Mouse (Mus musculus): ENCODE results near the gene Atp6v1g1. TPM values are rescaled to one million over a fixed set of nuclear protein-coding genes. Genes with fewer than 3 reads are reported as not detected.
A peak's percentile ranks its signal among the peaks of the same experiment; 100 is the strongest.

Atp6v1g1 gene
- 12.2 and 16.2 TPM in 2 replicates for polyA plus RNA-seq (2012)

DNA sequence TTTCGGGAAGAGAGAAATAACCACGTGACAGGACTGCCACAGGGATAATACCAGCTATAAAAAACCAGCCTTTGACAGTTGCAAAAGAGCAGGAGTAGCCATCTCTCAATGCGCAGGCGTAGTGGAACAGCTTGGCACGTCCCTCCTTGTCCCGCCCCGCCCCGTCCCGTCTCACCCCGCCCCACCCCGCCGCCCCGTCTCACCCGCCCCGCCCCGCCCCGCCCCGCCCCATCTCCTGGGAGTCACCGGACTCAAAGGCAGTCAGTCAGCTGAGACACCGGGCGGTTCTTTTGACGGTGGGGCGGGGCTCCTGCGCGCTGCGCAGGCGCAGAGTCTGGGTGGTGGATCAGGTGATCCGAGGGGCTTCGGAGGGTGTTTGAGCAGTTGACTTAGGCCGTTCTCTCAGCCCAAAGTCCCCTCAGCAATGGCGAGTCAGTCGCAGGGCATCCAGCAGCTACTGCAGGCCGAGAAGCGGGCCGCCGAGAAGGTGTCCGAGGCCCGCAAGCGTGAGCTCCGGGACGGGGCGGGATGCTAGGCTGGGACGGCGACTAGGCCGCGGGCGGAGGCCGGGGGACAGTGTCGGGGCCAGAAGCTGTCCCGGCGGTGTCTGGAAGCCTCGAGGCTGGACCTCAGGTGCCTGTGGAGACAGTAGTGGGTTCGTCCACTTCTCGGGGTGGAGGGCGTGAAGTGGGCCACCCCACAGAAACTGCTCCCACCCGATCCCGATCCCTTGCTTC lies at the start of gene Atp6v1g1:
Gene Atp6v1g1, plus strand, starts transcription at position 279 of the 737 bp plus-strand sequence.
- TF ChIP-seq TAL1 (IDR thresholded peaks at IDR 0.05; ENCODE audit: low read length) (no peak), GATA1 (IDR thresholded peaks at IDR 0.05; ENCODE audit: low read length) (no peak)
- peak within 1 kb of the TSS; percentile 100 for H3K4me3 ChIP-seq (replicated peaks)
- H3K27me3 ChIP-seq (ENCODE audit: control insufficient read depth): no peaks in the 10 kb centered on the region
- H3K36me3 ChIP-seq (ENCODE audit: control insufficient read depth): peaks cover 29% of the 10 kb centered on the region
- peaks cover 37% of the 10 kb centered on the region for H3K4me1 ChIP-seq (ENCODE audit: control insufficient read depth)
- H3K9me3 ChIP-seq (ENCODE audit: control insufficient read depth, low read length): no peaks in the 10 kb centered on the region

DNA sequence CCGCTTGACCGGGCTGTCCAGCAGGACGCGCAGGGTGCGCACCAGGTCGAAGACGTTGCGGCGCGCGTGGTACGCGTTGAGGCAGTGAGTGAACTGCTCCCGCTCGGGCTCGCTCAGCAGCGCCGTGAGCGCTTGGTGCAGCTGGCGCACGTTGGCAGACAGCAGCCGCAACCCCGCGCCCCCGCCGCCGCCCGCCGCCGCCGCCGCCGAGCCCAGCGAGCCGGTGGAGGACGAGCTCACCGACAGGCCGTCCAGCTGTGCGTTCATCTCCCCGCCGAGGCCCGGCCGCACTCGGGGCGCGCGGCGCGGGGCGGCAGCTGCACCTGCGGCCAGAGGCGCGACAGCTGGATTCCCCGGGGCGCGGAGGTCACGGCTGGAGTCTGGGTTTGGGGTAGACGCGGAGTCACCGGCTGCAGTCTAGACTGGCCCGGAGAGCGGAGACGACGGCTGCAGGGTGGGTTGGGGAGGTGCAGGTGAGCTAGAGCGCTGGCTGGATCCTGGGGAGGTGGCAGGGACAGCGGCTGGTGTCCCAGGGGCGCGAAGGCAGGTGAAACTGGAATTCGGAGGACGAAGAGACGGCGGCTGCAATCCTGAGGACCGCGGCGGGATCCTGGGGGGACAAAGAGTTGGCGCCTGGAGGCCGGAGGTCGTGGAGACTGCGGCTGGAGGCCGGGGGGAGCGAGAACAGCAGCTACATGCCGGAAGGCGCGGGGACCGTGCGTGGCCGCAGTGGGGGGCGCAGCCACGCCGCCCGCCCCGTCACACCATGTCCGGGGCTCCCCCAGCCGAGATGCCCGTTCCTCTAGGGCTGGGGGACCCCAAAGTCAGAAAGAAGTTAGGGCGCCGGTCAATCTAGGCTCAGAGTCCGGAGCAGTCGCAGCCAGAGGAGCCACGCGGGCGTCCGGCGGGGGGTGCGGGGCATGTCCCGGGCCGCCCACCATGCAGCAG lies 49.3 kb upstream of the Atp6v1g1 start:
- Histone ChIP-seq H3K27me3 (ENCODE audit: control insufficient read depth) (peaks cover 56% of the 10 kb centered on the region), H3K36me3 (ENCODE audit: control insufficient read depth) (no peaks in the 10 kb centered on the region), H3K4me3 (replicated peaks) (peak overlapping the region; percentile 44), H3K9me3 (ENCODE audit: control insufficient read depth, low read length) (peaks cover 2% of the 10 kb centered on the region; the same call in 1 of the 2 replicates), H3K4me1 (ENCODE audit: control insufficient read depth) (peaks cover 5% of the 10 kb centered on the region; the same call in 1 of the 2 replicates)
- TF ChIP-seq GATA1 (IDR thresholded peaks at IDR 0.05; ENCODE audit: low read length) (no peak), TAL1 (IDR thresholded peaks at IDR 0.05; ENCODE audit: low read length) (no peak)

DNA sequence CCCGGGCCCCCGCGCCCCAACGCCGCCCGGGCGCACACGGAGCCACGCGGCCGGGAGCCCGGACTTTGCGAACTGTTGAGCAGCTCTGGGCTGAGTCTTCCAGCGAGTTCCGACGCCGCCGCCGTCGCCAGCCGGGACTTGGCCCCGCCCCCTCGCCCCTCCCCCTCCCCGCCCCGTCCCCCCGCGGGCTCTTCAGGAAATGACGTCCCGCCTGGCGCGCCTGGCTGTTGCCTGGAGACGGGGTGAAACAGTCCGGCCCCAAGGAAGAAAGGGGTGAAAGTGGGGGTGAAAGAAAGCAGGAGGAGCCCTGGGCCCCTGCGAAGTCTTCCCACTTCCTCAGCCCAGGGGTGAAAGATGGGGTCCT lies 48.7 kb upstream of the Atp6v1g1 start, which contains the start of gene Whrn:
Gene Whrn, minus strand, starts transcription at position 77 of the 364 bp plus-strand sequence.
- peaks cover 2% of the 10 kb centered on the region; the same call in 1 of the 2 replicates for H3K9me3 ChIP-seq (ENCODE audit: control insufficient read depth, low read length)
- peak within 1 kb of the TSS; percentile 44 for H3K4me3 ChIP-seq (replicated peaks)
- peaks cover 62% of the 10 kb centered on the region for H3K27me3 ChIP-seq (ENCODE audit: control insufficient read depth)
- TF ChIP-seq GATA1 (IDR thresholded peaks at IDR 0.05; ENCODE audit: low read length) (no peak), TAL1 (IDR thresholded peaks at IDR 0.05; ENCODE audit: low read length) (no peak)
- peaks cover 5% of the 10 kb centered on the region; the same call in 1 of the 2 replicates for H3K4me1 ChIP-seq (ENCODE audit: control insufficient read depth)
- H3K36me3 ChIP-seq (ENCODE audit: control insufficient read depth): no peaks in the 10 kb centered on the region

DNA sequence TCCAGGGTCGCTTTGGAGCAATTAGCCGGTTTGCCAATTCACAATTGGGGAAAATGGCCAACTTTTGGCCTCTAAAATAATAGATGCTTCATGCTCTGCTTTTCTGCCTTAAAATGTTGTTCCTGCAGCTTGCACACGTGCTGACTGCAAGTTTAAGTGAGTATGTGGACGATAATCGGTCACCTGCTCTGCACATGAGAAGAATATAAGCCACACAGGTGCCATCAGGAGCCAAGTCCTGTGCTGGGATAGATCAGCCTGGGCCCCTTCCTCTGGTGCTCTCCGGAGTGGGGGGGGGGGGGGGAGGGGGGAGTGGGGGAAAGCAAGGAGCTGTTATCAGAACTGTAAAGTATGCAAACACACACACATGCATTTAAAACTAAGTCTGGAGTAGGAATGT lies 48.3 kb upstream of the Atp6v1g1 start:
- Histone ChIP-seq H3K4me1 (ENCODE audit: control insufficient read depth) (peaks cover 5% of the 10 kb centered on the region; the same call in 1 of the 2 replicates), H3K36me3 (ENCODE audit: control insufficient read depth) (no peaks in the 10 kb centered on the region), H3K27me3 (ENCODE audit: control insufficient read depth) (peaks cover 66% of the 10 kb centered on the region), H3K9me3 (ENCODE audit: control insufficient read depth, low read length) (peaks cover 2% of the 10 kb centered on the region; the same call in 1 of the 2 replicates), H3K4me3 (replicated peaks) (peak overlapping the region; percentile 40)
- TF ChIP-seq TAL1 (IDR thresholded peaks at IDR 0.05; ENCODE audit: low read length) (no peak), GATA1 (IDR thresholded peaks at IDR 0.05; ENCODE audit: low read length) (no peak)

DNA sequence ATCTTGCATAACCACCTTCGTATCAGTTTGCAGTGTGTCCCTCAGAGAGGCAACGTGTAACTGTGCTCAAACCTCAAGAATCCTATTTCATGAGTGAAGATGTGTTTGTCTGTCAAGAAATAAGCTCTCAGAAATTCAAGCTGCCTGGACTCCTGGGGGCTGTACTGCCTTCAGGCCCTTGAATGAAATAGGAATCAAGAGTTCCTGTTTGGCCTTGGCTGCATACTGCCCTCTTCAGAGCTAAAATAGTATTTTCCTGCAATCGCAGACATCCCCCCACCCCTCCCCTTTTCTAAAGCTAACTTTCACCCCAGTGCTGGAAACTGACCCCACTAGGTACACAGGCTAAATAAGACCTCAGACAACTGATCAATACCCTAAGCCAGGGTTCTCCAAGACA lies 46.2 kb upstream of the Atp6v1g1 start:
- Histone ChIP-seq H3K27me3 (ENCODE audit: control insufficient read depth) (peaks cover 58% of the 10 kb centered on the region), H3K36me3 (ENCODE audit: control insufficient read depth) (no peaks in the 10 kb centered on the region), H3K9me3 (ENCODE audit: control insufficient read depth, low read length) (peaks cover 2% of the 10 kb centered on the region; the same call in 1 of the 2 replicates), H3K4me1 (ENCODE audit: control insufficient read depth) (peaks cover 5% of the 10 kb centered on the region; the same call in 1 of the 2 replicates), H3K4me3 (replicated peaks) (no peak overlapping the region)
- TF ChIP-seq GATA1 (IDR thresholded peaks at IDR 0.05; ENCODE audit: low read length): no peak
- TF ChIP-seq TAL1 (IDR thresholded peaks at IDR 0.05; ENCODE audit: low read length): no peak

DNA sequence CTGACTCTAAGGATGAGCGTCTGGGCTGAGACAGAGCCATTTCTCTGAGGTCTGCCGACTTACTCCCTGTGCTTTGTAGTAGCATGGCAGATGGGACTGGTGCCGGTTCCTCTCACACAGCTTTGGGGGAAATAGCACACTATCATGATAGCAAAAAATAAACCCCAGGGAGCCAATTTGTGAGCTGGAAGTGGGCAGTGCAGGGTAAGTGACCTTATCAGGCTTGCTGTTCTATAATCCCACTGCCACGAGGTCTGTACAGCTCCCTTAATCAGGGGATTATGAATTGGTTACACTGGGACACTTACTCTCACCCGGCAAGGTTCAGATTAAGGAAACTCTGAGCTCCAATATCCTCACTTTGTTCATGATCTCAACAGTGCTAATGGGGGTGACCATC lies 43.5 kb upstream of the Atp6v1g1 start:
- TF ChIP-seq TAL1 (IDR thresholded peaks at IDR 0.05; ENCODE audit: low read length): no peak
- TF ChIP-seq GATA1 (IDR thresholded peaks at IDR 0.05; ENCODE audit: low read length): no peak
- H3K36me3 ChIP-seq (ENCODE audit: control insufficient read depth): no peaks in the 10 kb centered on the region
- no peak overlapping the region for H3K4me3 ChIP-seq (replicated peaks)
- H3K4me1 ChIP-seq (ENCODE audit: control insufficient read depth): no peaks in the 10 kb centered on the region; the same call in 1 of the 2 replicates
- no peaks in the 10 kb centered on the region for H3K9me3 ChIP-seq (ENCODE audit: control insufficient read depth, low read length)
- peaks cover 31% of the 10 kb centered on the region for H3K27me3 ChIP-seq (ENCODE audit: control insufficient read depth)

DNA sequence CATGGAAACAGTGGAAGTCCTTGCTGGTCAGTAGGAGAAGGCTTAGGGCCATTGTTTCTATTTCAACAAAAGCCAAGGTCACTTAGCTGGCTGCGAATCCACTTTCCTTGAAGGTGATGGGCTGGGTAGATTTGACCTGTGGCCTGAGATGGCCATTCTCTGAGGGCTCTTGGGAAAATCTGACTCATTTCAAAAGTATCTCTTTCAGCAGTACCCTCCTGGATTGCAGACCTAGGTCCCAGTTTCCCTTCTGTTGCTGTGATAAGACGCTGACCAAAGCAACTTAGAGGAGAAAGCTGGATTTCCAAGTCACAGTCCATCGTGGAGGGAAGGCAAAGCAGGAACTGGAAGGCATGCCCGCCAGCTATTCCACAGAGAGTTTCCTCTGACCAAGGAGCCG lies 40.6 kb upstream of the Atp6v1g1 start:
- Histone ChIP-seq H3K4me3 (replicated peaks) (no peak overlapping the region), H3K4me1 (ENCODE audit: control insufficient read depth) (no peaks in the 10 kb centered on the region), H3K36me3 (ENCODE audit: control insufficient read depth) (no peaks in the 10 kb centered on the region), H3K9me3 (ENCODE audit: control insufficient read depth, low read length) (no peaks in the 10 kb centered on the region), H3K27me3 (ENCODE audit: control insufficient read depth) (peaks cover 14% of the 10 kb centered on the region)
- no peak for TF ChIP-seq TAL1 (IDR thresholded peaks at IDR 0.05; ENCODE audit: low read length)
- no peak for TF ChIP-seq GATA1 (IDR thresholded peaks at IDR 0.05; ENCODE audit: low read length)

DNA sequence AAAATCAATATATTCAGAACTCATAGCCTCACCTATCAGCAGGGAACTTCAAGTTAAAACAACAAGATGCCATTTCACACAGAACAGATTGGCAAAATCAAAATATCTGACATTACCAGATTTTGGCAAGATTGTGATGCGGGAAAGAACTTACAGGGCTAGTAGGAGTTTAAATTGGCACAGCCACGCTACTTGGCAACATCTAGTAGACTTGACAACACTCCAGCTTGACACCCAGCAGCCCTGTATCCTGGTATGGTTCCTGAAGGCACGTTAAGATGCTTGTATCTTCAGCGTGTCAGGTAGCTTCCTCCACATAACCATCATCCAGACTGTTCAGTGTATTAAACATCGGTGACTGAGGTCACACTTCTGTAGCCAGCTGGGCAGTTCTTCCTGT lies 37.1 kb upstream of the Atp6v1g1 start:
- no peaks in the 10 kb centered on the region for H3K4me1 ChIP-seq (ENCODE audit: control insufficient read depth)
- no peaks in the 10 kb centered on the region for H3K36me3 ChIP-seq (ENCODE audit: control insufficient read depth)
- H3K9me3 ChIP-seq (ENCODE audit: control insufficient read depth, low read length): no peaks in the 10 kb centered on the region
- H3K27me3 ChIP-seq (ENCODE audit: control insufficient read depth): no peaks in the 10 kb centered on the region
- H3K4me3 ChIP-seq (replicated peaks): no peak overlapping the region
- TF ChIP-seq TAL1 (IDR thresholded peaks at IDR 0.05; ENCODE audit: low read length): no peak
- TF ChIP-seq GATA1 (IDR thresholded peaks at IDR 0.05; ENCODE audit: low read length): no peak

DNA sequence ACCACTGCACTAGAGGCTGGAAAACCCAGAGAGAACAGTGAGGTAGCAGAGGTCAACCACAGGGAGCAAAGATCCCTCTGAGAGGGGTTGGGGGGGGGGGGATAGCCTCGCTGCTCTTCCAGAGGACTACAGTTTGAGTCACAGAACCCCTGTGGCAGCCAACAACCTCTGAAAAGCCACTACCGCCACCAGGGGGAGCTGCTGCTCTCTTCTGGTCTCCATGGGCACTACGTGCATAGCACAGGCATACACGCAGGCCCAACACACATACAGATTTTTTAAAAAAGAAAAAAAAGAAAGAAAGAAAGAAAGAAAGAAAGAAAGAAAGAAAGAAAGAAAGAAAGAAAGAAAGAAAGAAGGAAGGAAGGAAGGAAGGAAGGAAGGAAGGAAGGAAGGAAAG lies 36.3 kb upstream of the Atp6v1g1 start:
- no peak for TF ChIP-seq GATA1 (IDR thresholded peaks at IDR 0.05; ENCODE audit: low read length)
- no peak for TF ChIP-seq TAL1 (IDR thresholded peaks at IDR 0.05; ENCODE audit: low read length)
- Histone ChIP-seq H3K4me3 (replicated peaks) (no peak overlapping the region), H3K36me3 (ENCODE audit: control insufficient read depth) (no peaks in the 10 kb centered on the region), H3K4me1 (ENCODE audit: control insufficient read depth) (no peaks in the 10 kb centered on the region), H3K27me3 (ENCODE audit: control insufficient read depth) (no peaks in the 10 kb centered on the region), H3K9me3 (ENCODE audit: control insufficient read depth, low read length) (no peaks in the 10 kb centered on the region)
